Mouse (Mus musculus): ENCODE results near the gene Moxd1. TPM values are rescaled to one million over a fixed set of nuclear protein-coding genes. Genes with fewer than 3 reads are reported as not detected.

Gene Moxd1
- total RNA-seq (2021), result 1 to 10 TPM in 1 of 2 experiments, under 1 TPM in 1; 0.89 to 3.1 TPM
- long read RNA-seq, experiment 1, partial matches to known transcripts, result 0 of 4 reads
- long read RNA-seq, experiment 1, other reads (novel, unspliced or antisense), result 1 of 4 reads
- long read RNA-seq, experiment 2, partial matches to known transcripts, result 0 of 2 reads
- long read RNA-seq, experiment 2, other reads (novel, unspliced or antisense), result 0 of 2 reads

DNA sequence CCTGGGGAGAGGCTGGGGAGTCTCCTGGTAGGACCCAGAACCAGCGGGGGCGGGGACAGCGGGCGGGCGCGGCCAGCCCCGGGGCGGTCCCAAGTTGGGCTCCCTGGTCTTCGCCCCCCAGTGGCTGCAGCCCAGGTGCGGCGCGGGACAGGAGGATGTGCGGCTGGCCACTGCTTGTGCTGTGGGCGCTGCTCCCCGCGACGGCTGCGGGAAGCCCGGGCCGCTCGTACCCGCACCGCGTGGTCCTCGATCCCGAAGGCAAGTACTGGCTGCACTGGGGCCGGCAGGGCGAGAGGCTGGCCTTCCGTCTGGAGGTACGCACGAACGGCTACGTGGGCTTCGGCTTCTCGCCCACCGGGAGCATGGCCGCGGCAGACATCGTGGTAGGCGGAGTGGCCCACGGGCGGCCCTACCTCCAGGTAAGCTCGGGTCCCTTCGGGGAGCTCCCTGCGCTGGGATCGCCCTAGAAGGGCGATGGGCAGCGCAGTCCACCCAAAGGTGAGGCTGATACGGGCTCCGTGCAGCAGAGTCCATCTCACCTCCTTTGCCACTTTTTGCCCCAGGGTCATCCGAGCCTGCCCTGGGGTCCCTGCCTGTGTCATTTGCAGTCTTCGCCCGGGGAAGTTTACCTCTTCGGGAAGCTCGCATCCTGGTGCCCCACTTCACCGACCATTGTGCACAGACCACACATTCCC, at the start of gene Moxd1:
Gene Moxd1 (plus strand): TSS at position 69 of the 695 bp plus-strand sequence.
- DNase-seq, result peak; percentile 10

DNA sequence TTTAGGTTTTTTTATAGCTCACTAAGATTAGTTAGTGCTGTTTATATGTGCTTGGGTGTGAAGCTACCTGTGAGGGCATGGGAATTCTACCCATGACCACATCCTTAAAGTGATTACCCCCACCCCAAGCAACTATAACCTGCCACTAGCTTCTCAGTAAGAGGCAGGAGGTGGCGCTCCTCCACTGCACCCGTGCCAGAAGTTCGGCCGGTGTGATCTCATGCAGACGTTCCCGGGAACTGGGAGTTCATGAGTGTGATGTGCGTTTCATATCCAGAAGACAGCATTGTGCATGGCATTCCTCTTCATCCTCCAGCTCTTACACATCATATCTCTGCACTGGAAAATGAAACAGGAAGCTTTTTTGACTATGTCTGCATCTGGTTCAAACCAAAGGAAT, 32.9 kb upstream of the Moxd1 start:
- DNase-seq, result no peak

DNA sequence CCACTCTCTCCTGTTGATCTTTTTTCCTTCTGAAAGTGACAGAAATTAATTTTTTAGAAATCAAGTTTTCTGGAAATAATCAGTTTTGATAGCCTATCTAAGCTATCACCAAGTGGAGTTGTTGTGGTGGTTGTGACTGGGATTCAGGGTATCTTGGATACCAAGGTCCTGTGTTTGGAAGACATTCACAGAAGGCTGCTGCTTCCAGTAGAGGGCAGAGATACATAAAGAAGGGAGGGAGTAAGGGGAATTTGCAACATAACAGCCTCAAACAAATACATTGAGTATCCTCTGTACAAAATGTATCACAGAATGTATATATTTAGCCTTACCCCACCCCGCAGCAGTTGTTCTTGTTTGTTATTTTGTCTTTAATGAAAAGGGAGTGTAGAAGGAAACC, 31.3 kb upstream of the Moxd1 start:
- no peak for DNase-seq

DNA sequence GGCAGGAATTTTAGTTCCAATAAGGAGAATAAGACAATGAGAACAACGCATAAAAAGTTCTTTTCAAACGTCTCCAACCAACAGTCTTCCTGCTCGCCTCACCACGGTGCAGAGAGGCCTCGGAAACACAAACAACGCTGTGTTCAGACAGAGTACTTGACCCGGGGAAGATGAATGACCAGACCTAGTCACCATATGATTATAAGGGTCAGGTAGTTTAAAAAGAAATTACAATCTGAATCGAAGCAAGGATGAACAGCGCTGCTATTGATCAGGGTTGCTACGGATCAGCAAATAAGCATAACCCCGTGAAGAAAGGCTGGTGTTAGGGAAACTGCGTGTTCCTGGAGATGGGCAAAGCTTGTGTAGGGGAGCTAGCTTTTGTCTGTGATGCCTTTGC, 24.0 kb upstream of the Moxd1 start:
- no peak for DNase-seq

DNA sequence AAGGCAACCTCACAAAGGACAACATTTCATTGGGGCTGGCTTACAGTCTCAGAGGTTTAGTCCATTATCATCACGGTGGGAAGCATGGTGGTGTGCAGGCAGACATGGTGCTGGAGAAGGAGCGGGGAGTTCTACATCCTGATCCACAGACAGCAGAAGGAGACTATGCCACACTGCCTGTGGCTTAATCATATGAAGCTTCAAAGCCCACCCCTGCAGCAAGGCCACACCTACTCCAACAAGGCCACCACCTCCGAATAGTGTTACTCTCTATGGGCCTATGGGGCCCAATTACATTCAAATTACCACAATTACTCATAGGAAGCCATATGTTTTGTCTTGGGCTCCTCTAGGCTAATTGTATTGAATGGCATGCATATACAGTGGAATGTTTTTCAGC, 23.2 kb upstream of the Moxd1 start:
- no peak for DNase-seq

DNA sequence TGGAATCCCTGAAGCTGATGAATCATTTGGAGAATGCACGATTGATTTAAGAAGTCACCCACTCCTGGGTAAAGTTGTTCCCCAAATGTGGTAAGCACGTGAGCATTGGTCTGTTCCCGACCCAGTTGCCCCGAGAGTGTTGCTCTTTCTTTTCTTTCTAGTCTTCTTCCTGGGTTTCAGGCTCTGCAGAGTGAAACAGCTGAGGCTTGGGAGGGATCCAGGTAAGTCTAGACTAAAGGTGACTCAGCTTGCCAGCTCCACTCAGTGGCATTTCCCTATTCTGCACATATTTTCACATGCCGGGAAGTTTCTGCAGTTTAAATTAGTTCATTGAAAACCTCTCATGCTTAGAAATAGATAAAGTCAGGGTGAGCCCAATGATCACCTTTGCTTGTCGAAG, 13.2 kb upstream of the Moxd1 start:
- no peak for DNase-seq

DNA sequence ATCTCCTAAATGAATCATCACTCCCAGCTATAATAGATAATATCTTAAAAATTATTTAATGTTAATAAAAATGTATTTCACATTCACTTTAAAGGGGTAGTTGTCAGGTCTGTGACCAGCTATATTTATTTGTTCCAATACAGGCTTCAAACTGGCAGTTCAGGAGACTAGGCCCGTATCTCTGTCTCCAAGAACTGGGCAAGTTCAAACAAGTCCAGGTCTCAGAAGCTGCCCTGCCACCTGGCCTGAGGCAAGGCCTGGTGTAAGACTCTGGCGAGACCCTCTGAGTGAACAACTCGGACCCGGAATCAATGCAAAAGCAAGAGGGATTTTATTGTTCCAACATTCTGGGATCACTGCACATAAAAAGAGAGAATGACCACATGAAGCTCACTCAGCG, 10.0 kb upstream of the Moxd1 start:
- DNase-seq, result no peak

DNA sequence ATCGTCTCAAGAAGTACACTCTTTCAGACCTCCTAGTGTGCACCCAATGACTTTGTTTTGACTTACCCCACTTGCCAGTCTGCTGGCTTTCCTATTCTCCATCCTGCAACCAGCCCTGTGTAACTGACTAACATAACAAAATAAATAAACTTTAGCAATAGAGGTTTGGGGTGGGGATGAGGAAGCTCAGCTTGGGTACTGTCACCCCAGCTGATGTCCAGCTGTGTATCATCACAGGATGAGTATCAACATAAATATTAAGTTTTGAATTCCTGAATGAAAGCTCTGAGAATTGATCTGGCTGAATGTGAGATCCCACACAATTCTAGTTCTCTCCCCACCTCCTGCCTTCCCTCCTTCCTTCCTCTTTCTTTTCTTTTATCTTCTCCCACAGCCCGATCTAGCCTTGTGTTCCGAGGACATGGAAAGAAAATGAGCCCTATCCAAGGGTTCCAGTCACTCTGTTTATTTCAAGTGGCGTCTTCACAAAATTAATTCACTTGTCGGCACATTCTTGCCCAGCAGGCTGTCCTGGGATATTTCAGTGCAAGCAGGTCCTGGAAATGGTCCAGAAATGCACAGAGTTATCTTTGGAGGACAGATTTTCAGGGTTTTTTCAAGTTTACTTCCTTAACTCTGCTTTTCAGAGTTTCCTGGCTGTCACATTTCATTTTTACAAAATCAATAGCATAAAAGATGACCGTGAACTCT, 5.6 kb upstream of the Moxd1 start:
- no peak for DNase-seq

DNA sequence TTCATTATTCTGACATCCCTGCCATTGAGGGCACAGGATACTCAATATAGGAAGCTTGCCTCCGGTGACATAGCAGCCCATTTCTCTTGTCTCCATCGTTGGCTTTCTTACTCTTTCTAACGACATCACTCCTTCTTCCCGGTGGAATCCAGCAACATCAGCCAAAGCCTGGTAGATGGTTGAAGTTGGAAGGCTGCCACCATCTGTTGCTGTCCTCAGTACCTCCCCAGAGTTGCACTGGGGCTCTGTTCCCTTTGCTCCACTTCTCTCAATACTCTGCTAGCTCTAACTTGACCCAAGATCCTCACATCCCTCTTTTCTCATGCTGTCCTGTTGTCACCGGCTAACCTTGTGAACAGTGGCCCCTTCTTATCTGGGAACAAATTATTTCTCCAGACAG, 2.4 kb upstream of the Moxd1 start:
- no peak for DNase-seq

DNA sequence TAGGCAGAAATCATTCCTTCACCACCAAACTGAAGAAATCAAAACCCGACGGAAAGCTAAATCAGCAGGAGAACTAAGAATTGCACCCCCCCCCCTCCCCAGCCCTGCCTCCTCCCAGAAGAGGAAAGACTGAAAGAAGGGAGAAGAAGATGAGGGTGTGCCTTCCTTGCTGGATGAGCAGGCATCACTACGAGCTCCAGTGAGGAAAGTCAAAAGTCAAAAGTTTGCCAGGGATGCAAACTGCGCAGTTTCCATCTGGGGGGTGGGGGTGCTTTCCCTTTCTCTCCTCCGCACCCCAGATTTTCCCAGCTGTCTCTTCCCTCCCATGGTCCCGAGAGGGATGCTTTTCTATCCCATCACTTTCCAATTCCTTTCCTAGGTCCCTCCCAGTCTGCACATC, 406 bp upstream of the Moxd1 start:
- no peak for DNase-seq

DNA sequence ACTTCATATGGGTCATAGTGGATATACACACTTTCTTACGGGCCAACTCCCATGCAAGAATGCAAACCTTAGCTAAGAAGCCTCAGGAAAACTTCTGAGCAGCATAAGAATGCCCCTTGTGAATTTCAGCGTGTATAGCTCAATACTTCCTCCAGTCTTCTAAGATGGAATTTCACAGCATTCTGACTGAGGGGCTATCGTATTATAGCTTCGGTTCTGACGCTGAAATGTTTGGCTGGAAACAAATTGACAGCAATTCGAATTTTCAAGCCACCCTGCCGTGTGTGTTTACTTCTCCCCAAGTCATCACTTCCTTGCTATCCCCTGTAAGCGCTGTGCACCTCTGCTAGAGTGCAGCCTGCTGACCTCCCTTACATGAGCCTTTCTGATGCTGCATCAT, 1.3 kb downstream of the Moxd1 start:
- no peak for DNase-seq

DNA sequence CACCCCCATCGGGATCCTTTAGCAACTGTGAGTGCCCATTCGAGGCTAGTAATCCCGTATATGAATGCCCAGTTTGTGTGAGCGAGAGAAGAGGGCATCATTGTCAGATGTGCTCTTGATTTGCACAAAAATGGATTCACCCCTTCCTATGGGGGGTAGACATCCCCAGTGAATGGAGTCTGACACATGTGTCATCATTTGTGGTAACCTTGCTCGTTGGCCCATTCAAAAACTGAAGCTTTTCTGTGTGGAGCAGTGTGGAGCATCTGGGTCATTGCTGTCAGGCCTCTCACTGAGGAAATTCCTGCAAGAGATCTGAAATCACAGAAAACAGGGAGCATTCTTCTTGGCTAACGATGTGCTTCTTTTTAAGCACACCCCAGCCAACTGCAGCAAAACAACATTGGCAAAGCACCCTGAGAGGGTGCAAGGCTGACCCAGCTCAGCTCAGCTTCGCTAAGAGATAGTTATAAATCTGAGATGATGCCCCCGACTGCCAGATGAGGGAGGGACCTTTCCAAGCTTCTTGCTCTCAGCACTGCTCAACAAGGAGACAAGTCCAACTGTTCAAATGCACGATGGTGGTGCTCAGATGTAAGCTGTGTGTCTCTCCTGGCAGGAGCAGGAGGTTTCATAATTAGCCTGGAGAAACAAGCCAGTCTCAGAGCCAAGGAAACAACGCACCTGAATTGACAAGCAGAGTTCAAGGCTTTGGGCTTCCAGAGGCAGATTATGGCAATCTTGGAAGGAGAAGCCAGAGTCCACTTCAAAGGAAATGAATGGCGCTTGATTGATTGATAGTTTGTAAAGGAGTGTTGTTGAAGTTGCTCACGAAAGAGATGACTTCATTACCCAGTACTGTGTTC, 5.2 kb downstream of the Moxd1 start:
- no peak for DNase-seq

DNA sequence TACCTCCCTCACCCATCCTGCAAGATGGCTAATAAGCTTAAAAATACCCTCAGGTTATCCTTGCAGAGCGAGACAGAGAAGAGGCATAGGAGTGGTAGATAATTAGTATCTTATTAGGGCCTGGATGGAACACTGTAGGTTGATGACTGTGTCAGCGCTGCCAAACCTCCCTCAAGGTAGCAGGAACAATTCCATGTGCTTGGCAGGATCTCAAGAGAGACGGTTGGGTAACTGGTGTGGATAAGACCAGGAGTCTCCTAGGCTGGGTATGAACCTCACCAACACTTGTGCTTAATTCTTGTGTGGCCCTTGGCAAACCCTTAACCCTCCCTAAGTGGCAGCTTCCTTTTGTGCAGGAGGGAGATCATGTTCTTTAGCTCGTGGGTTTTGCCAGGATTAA, 9.0 kb downstream of the Moxd1 start:
- DNase-seq, result no peak

DNA sequence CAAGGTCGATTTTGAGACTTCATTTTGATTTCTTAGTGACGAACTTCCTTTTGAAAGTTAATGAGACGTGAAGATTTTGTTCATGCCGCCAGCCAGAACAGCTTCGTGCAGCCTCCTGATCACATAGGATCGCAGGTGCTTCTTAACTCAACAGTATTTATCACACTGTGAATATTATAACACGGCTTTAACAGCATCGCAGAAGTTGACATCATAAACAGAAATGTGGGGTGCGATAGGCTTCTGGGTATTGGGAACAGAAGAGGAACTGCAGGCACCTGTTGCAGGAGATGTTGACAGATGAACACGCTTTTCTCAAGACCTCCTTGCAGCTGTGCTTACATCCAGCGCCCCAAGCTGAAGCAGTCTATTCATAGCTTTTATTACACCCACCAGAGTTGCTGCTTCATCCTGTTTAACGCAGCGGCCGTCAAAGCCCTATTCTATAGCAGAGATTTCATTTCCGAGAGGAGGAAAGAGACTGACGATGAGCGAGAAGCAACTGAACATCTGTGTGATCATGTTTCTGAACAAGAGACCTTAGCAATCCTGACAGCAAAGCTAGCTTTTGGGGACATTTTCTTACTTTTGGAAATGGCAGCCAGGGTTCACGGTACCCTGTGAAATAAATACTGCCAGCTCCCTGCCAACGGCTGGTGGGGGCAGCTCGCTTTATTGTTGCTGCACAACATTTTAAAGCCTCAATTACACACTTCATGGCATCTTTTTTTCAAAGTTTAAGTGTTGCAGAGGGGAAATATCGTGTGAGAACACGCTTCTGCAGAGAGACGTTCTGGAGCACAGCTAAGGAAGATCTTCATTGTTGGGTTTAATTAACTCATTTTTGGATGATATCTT, 12.3 kb downstream of the Moxd1 start:
- DNase-seq, result no peak

DNA sequence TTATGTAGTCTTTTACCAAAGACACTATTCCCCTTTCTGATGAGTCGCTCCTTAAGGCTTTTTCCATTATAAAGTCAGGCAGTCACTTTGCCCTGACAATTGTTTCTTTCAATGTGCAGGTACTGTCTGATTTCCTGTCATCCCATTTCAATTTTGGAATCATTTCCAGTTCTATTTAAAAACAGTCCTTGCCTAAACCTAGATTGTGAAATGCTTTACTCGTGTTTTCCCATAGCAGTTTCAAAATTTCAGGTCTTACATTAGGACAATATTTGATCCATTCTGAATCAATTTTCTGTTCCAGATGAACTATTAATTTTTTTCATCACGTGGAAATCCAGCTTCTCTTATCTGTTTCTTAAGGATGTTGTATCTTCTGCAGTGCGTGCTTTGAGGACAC, 23.5 kb downstream of the Moxd1 start:
- no peak for DNase-seq

DNA sequence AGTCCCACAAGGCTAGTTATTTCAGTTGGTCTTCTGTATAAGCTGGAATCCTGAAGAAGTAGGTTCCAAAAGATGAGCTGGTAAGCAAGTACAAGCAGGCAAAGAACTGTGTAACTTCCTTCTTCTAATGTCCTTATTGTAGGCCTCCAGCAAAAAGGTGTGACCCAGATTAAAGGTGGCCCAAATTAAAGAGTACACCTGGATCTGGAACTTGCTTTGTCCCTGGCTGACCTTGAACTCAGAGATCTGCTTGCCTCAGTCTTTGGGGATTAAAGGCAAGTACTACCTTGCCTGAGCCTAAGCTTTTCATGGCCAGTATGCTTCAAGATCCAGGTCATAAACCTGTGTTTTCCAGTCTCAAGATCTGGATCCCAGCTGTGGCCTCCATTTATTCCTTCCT, 24.8 kb downstream of the Moxd1 start:
- DNase-seq, result no peak

DNA sequence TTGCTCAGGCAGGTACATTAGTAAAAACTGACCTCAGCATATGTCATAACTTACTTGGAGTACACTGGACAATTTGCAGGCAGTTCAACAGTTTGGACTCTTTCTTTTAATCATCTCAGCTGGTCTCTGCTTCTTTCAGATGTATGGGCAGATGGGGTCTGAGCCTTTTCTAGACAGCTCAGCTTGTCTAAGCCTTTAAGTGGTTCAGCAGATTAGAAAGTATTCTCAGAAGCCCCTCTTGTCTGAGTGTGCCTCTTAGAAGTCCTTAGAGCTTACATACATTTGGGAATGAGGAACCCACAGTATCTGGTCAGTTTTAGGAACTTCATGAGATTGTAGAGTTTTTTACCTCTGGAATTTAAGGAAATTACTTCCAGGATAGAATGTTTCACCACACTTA, 28.3 kb downstream of the Moxd1 start:
- DNase-seq, result no peak

DNA sequence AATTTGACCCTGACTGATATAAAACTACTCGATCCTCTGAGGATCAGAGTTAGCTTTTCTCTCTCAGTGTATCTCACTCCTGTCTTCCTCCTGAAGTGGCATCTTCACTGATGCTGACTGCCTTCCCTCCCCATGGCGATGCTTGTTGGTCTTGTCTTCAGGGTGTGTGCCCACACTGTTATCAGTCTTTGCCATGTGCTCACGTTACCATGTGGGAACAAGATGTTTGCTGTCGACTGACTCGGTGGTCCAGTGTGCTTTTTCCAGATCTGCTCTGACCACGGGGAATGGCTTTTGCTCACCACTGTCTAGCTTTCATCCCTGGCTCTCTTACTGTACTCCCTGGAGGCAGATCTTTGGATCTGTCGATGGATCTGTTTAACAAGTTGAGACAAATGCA, 34.8 kb downstream of the Moxd1 start:
- no peak for DNase-seq

DNA sequence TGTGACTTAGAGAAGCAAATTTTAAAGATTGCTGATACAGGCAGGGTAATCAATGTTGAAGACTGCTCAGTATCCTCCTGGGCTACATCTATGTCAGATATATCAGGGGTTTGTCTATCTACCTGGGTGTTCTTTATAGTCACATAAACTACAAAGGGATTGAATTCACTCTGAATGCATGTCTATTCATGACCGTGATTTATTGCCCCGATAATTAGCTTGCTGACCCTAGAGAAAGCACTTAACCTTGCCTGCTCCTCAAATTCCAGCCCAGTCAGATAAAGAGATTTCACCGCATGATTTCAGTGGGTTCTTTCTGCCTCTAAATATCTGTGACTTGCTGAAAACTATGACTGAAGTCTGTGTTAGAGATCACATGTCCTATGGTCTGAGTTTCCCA, 35.6 kb downstream of the Moxd1 start:
- DNase-seq, result no peak

DNA sequence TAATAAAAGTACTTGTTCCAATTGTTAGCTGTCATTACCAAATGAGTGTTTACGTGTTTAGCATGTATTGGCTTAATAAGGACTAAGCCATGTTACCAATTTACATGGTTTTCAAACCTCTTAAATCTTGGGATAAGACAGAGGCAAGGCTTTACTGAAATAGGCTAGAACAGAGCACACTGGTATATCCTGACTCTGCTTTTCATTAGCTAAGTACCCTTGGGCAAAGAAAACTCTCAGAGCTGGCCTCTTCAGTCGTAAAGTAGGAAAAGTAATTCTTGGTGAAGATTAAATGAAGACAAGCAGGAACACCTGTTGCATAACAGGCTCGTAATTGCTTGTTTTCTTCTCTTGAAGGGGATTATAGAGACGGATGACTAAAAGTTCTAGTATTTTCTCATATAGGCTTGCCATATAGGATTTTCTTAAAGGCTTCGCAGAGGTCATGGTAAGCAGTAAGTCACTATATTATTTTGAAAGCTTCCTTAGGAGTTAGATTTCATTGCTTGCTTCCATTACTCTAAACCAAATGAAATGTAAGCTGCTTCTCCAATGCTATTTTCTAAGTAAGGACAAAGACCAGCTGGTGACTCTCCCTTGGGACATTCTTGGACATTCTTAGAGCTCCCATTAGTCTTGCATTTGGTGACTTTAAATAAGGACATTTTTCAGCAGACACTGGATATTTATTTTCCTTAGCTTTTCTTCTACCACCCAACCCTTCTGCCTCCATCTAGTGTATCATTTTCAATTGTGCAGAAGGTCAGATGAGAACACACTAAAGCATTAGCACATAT, 36.7 kb downstream of the Moxd1 start:
- DNase-seq, result no peak

DNA sequence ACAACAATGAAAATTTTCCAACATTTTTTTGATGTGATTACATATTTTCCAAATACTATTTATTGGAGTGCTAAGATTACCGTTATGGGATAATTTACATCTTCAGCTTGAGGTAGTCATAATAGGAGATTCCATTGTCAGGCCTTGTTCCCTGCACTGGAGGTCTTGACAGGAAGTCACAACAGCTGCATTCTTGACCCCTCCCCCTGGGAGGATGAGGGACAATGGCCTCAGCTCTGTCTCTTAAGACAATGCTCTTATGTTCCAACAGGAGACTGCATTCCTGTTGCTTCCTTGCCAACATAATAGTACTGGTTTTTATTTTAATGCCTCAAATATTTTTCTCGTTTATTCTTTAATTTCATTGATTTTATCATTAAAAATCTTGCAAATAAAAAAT, 44.2 kb downstream of the Moxd1 start:
- no peak for DNase-seq
